Mouse (Mus musculus) liver, embryonic 14.5 days (tissue): ENCODE data around the gene Tmem114.

Experiments used
- CTCF ChIP-seq: IDR thresholded peaks from 2 replicates; pipeline ENCODE4 v1.5.1; 2016; ENCODE audit warnings: antibody characterized with exemption, low read depth, control low read depth
- EP300 ChIP-seq: IDR thresholded peaks from 2 replicates; pipeline ENCODE4 v1.6.1; 2016; ENCODE audit warnings: antibody characterized with exemption, low read depth

DNA sequence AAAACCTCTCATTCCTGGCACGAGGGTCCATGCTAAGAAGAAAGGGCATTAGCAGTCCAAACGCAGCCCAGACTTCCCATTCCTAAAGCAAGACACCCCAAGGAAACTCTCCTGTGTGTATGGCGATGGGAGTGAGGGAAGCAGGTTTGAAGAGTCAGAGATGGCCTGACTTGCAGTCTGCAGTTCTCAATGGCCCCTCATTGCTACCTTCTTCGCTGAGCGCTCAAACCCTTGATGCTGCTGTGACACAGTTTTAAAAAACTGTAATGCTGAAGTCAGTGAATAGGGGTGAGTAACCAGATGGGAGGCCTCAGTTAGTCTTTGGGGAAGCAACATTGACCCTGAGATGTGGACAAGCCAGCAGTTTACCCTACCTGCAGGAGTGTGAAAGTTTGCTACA, 800 bp upstream of the Tmem114 start:
- no peak for TF ChIP-seq CTCF
- TF ChIP-seq EP300 = no peak
